Mouse (Mus musculus): ENCODE measurements around the gene Ankrd39.

Gene Ankrd39

GRCm38 (mm10) chr1:36529875-36530274 lies 17.4 kb downstream of the Ankrd39 start:
- DNase-seq (ENCODE audit: low spot score in 2 of 2) = no peak

- DNase-seq (ENCODE audit: low spot score in 2 of 2) = no peak
Observed at GRCm38 (mm10) chr1:36529274-36529673, 18.0 kb downstream of the Ankrd39 start.

DNA sequence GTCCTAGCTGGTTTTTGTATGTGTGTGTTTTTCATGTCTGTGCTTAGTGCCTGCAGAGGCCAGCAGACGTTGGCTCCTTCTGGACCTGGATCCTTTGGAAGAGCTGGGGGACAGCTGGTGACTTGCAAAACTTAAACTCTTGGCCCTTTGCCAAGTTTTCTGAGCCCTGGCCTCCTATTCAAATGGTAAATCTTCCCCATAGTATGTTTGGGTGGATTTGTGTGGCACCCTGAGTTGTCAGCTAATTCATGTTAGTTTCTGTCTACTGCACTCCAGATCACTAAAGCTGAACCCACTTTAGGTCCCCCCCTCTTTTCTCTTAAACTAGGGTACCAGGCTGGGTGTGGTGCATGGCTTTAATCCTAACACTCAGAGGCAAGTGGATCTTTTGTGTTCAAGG lies 18.9 kb downstream of the Ankrd39 start:
- peak in 1 of 2 experiments; percentile 55 for DNase-seq (ENCODE audit: low spot score in 2 of 2)

DNA sequence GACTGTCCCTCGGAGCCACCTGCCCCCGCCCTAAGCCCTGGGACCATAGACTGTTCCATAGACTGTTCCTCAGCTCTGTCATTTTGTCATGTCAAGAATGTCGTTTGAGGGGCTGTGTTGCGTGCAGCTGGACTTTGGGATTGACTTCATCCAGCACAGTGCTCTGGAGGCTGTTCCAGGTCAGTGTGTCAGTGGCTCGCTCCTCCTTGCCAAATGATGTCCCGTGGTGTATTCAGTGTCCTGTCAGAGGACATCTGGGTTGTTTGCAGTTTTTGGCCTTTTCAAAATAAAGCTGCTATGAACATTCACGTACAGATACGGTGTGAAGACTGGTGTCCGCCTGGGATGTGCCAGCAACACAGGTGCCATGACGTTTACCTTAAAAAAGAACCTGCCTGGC lies 20.3 kb downstream of the Ankrd39 start:
- DNase-seq (ENCODE audit: low spot score in 2 of 2) = no peak

DNA sequence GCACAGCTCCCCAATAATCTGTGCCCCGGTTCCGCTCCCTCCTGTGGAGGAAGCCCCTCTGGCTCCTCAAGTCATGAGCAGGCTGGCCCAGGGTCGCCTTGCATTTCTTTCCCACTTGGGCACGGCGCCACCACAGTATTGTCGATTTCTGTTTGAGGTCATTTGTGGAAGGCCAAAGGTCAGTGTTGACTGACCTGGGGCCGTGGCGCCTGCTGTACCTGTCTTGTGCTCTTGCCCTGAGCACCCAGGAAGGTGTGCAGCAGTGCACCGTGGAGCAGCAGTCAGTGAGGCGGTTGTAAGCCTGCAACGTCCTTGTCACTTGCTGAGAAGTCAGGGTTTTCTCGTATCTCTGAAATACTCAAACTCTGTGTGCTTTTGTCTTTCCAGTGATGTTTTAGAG lies 21.5 kb downstream of the Ankrd39 start:
- no peak for DNase-seq (ENCODE audit: low spot score in 2 of 2)

DNA sequence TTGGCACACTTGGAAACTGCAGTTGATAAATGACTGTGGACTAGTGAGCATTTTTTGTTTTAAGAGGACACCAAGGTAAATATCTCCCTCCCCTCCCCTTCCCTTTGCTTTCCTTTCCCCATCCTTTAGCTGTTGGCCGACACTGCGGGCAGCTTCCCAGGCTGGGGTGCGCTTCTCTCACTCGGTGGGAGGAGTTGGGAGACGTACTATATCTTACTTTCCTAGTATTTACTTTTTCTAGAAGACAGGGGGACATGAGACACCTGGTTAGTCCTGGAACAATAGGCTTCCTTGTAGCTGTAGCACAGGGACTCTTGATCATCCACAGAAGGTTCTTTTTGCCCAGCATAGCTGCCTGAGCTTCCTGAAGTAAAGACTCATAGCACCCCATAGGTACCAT lies 23.2 kb downstream of the Ankrd39 start:
- DNase-seq (ENCODE audit: low spot score in 2 of 2) = no peak

GRCm38 (mm10) chr1:36523332-36524013 lies 23.8 kb downstream of the Ankrd39 start:
- peak in 1 of 2 experiments; percentile 43 for DNase-seq (ENCODE audit: low spot score in 2 of 2)

DNA sequence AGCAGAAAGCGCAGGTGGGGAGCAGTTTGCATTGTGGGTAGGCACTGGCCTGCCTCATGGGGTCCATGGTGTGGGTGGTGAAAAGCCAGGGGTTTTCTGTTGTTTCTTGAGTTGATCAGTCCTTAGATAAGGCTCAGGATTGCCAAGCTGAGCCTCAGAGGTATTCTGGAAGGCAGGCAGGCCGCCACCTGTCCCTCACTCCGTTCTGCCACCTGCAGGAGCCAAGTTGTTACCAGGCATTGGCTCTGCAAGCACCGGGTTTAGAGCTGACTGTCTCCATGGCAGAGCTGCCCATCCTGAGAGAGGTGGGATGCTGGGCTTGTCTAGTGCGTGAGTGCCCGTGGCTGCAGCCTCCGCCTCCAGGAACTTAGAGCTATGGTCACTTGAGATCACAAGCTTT lies 25.0 kb downstream of the Ankrd39 start:
- DNase-seq (ENCODE audit: low spot score in 2 of 2) = no peak

DNA sequence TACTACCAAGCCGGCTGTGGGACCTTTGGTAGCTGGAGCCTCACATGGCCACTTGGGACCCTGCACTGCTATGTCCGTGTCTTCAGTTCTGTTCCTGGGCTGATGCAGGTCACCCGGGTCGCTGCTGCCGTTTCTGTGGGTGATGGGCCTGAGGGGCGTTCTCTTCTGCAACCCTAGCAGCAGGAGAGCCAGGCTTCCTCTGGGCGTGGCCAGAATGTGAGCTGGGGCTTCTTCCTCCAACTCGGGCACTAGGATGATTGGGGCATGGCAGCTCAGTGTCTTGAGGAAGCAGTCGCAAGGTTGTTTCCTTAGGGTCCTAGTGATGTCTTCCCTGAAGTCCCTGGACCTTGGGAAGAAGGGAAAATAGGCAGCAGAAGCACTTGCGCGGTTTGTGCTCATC lies 27.6 kb downstream of the Ankrd39 start:
- no peak for DNase-seq (ENCODE audit: low spot score in 2 of 2)

DNA sequence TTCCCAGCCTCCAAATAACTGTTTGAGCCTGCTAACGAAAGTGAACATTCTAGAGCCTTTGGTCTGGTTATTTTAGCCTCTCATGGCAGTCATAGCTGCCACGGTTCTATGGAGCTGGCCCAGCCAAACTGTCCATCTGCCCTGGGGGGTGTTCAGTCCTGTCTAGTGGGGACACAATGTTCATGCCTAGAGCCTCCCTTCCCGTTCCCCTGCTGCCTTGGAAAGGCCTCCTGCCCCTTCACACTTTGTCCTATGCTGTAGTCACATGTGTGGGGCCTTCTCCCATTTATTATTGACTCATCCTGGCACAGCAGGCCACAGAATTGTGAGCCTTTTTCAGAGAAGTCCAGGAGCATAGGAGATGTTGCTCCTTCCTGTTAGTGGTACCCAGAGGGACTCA lies 29.0 kb downstream of the Ankrd39 start:
- DNase-seq (ENCODE audit: low spot score in 2 of 2) = no peak

GRCm38 (mm10) chr1:36513718-36514117 lies 33.5 kb downstream of the Ankrd39 start:
- DNase-seq (ENCODE audit: low spot score in 2 of 2) = peak in 1 of 2 experiments; percentile 52

- no peak for DNase-seq (ENCODE audit: low spot score in 2 of 2)
Observed at GRCm38 (mm10) chr1:36513310-36513709, 33.9 kb downstream of the Ankrd39 start.

DNA sequence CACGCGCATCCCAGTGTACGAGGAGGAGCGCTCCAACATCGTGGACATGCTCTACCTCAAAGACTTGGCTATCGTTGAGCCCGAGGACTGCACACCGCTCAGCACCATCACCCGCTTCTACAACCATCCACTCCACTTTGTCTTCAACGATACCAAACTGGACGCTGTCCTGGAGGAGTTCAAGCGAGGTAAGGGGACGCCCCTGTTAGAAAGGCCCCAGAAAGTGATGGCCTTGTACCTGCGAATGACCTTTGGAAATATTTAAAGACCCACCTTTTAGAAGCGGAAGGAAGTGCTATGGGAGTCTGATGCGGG lies 34.3 kb downstream of the Ankrd39 start:
- DNase-seq (ENCODE audit: low spot score in 2 of 2) = no peak

- peak in 1 of 2 experiments; percentile 60 for DNase-seq (ENCODE audit: low spot score in 2 of 2)
Observed at GRCm38 (mm10) chr1:36512089-36512965, 34.9 kb downstream of the Ankrd39 start.

GRCm38 (mm10) chr1:36511289-36512021 lies 35.8 kb downstream of the Ankrd39 start, which contains the start of gene Cnnm3:
Cnnm3 (plus strand) TSS chr1:36511867.
- DNase-seq (ENCODE audit: low spot score in 2 of 2) = peak; percentile 100

- DNase-seq (ENCODE audit: low spot score in 2 of 2) = no peak
Observed at GRCm38 (mm10) chr1:36508238-36508637, 39.0 kb downstream of the Ankrd39 start.

- peak; percentile 62 to 78 for DNase-seq (ENCODE audit: low spot score in 2 of 2)
Observed at GRCm38 (mm10) chr1:36501261-36501660, 46.0 kb downstream of the Ankrd39 start.

- no peak for DNase-seq (ENCODE audit: low spot score in 2 of 2)
Observed at GRCm38 (mm10) chr1:36497312-36497711, 49.9 kb downstream of the Ankrd39 start.

GRCm38 (mm10) chr1:36496719-36497118 lies 50.5 kb downstream of the Ankrd39 start:
- no peak for DNase-seq (ENCODE audit: low spot score in 2 of 2)

- DNase-seq (ENCODE audit: low spot score in 2 of 2) = no peak
Observed at GRCm38 (mm10) chr1:36493299-36493698, 53.9 kb downstream of the Ankrd39 start.

DNA sequence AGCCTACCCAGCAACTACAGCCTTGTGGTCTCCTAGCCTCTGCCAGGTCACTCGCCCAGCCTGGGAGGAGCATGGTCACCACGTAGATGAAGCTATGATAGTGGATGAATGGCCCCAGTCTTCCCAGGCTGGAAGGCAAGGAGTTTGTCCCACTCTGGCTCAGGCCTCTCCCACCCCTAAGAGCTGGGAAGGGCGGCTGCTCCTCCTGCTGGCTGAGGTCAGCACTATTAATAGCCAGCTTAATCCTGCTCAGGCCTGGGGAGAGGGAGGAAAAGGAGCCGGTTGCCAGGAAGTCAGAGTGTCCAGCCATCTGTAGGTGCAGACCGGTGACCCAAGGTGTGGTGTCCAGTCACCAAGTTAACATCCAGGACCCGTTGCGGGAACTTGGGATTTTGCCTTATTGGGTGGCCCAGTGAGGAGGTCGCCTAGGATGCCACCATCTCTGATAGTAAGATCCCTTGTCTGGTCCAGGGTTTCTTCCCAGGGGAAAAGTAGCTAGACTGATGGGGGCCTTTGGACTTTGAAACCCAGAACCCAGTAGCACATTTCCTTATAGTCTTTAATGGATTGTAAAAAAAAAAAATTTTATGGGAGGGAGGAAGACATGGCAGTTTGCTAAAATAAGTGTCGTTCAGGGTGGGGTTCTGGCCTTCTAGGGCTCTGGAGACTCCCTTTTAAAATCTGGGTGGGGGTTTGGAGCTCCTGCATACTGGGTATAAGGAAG lies 54.7 kb downstream of the Ankrd39 start:
- peak in 1 of 2 experiments; percentile 44 for DNase-seq (ENCODE audit: low spot score in 2 of 2)

DNA sequence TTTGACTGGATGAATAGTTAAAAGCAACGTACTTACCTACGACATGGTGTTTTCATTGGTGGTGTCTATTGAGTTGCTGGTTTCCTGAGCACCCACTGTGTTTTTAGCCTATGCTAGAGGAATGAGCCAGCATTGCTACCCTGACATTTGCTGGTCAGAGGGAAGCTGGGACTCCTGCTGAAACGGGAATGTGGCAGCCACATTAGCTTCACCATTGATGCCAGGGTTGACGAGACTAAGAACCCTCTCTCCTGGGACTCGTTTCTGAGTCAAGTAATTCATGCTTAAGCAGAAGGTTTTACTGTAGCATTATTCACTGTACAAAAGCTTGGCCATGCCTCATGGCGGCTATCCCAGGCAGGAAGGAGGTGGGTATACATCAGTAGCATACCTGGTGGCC lies 57.6 kb downstream of the Ankrd39 start:
- no peak for DNase-seq (ENCODE audit: low spot score in 2 of 2)

Data from cerebellum, postnatal 4 days (tissue).